Mouse (Mus musculus): ENCODE data around the gene Rps5. TPM values are rescaled to one million over a fixed set of nuclear protein-coding genes. Genes with fewer than 3 reads are reported as not detected.
"Not testable (repeated sequence)": the region's sequence is repeated elsewhere in the genome, so short reads cannot be mapped to it uniquely, and the experiment has no call there.

Gene Rps5
- total and polyA plus RNA-seq, 2 experiments from 2014 or later = 679 to 1,758 TPM

DNA sequence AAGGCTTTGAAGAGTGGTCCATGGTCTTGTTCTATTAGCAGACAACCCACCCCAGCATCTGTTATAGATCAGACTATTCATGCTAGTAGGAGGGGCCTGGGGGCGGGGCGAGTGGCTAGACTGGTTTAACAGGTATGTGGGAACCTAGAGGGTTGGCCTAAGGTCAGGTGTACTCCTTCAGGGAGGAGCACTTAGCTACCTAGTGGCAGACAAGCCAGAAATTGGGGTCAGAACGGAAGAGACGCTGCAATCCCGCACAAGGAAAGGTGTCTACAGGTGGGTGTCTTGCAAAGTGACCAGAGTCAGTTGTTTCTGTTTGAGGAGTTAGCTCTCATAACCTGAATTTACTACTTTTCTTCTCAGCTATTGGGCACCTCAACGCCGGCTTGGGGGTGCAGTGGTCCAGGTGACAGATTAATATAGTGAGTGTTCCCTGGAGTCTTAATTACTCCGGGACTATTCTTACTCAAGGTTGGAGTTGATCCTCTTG lies 5.1 kb downstream of the Rps5 start, which contains the start of gene Rnf225:
TSS of gene Rnf225 (plus strand) at position 226 of the 490 bp plus-strand sequence.
- peak; percentile 9 for DNase-seq
- ATAC-seq = 0 out of 2 replicates have a peak, but pooled peaks have one; percentile 1
- peak within 1 kb of the TSS; percentile 14; the same call in 1 of the 2 replicates for H3K4me3 ChIP-seq (ENCODE audit: low read depth, low read length)
- no peak for TF ChIP-seq CTCF (IDR thresholded peaks at IDR 0.05; ENCODE audit: low read depth)
- no peak within 1 kb of the TSS for H3K9ac ChIP-seq
- peak within 1 kb of the TSS; percentile 43 for H3K4me2 ChIP-seq (ENCODE audit: low read depth)
- H3K27ac ChIP-seq (ENCODE audit: low read depth, low read length) = no peak within 1 kb of the TSS
- WGBS = 36% methylated on average over 8 of the region's 8 CpGs
- no peaks in the 10 kb centered on the region for H3K27me3 ChIP-seq (ENCODE audit: insufficient read depth, low read length)
- no peaks in the 10 kb centered on the region for H3K9me3 ChIP-seq (ENCODE audit: low read length)
- H3K4me1 ChIP-seq (ENCODE audit: insufficient read depth) = peaks cover 7% of the 10 kb centered on the region; the same call in 1 of the 2 replicates
- H3K36me3 ChIP-seq (ENCODE audit: insufficient read depth) = peaks cover 42% of the 10 kb centered on the region

DNA sequence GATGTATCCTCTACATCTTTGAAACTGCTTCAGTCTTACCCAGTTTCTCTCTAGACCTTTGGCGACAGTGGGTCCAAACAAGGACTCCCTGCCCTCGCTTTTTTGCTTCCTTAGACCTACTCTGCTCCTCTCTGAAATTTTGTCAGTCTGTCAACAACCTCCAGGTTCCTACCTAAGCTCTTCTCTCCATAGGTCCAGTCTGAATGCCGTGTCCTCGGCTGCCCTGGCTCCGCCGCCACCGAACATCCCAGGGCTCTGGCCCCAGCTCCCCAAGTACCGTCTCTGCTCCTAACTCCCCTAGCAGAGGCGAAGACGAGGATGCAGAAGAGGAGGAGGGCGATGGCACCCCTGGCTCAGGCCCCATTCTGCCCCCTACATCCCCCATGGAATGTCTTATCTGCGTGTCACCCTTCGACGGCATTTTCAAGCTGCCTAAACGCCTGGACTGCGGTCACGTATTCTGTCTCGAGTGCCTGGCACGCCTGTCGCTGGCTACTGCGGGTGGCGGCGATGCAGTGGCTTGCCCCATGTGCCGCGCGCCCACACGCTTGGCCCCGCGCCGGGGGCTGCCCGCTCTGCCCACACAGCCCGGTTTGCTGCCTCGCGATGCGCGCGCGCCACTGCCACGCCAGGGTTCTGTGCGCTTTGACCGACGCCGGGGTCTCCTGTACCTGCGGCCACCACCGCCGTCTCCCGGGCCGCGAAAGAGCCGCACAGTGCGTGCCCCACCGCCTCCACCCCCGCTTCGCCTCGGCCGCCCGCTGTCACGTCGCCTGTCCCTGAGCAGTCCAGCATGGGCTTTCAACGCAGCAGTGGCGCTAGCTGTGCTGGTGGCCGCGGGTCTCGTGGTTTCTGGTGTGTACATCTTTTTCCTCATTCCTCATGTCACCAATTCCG lies 5.9 kb downstream of the Rps5 start:
- WGBS = 8% methylated on average over 53 of the region's 65 CpGs

DNA sequence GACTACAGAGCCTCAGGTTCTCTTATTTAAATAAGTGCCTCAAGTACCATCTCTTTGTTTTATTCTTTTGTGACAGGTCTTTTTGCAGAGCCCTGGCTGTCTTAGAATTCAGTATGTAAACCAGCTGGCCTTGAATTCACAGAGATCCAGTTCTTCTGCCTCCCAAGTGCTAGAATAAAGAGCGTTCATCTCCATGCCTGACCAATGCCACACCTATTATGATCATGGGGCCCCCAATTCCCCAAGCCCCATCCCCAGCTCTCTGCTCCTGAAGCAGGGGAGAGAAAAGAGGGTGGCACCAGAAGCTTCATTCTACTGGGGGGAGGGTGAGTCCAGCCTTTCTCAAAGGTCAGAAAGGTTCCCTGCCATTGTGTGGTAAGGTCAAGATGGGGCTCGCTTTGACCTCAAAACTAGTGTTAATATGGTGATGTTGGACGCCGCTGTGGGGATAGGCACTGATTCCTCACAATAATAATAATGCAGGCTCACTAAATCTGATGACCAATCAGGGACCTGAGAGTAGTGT lies 11.6 kb downstream of the Rps5 start:
- no peak for DNase-seq
- H3K4me3 ChIP-seq (ENCODE audit: low read depth, low read length) = no peak overlapping the region
- H3K27ac ChIP-seq (ENCODE audit: low read depth, low read length) = no peak overlapping the region
- TF ChIP-seq CTCF (IDR thresholded peaks at IDR 0.05; ENCODE audit: low read depth) = no peak
- no peak overlapping the region for H3K9ac ChIP-seq
- H3K9me3 ChIP-seq (ENCODE audit: low read length) = no peaks in the 10 kb centered on the region
- no peak for ATAC-seq
- no peaks in the 10 kb centered on the region for H3K4me1 ChIP-seq (ENCODE audit: insufficient read depth)
- 0 out of 2 replicates have a peak, but pooled peaks cover 2% of the 10 kb centered on the region for H3K36me3 ChIP-seq (ENCODE audit: insufficient read depth)
- no peaks in the 10 kb centered on the region for H3K27me3 ChIP-seq (ENCODE audit: insufficient read depth, low read length)
- 64% methylated on average over 4 of the region's 4 CpGs for WGBS
- no peak overlapping the region for H3K4me2 ChIP-seq (ENCODE audit: low read depth)

More for the DNA sequence above, 5.9 kb downstream of the Rps5 start:
- Histone ChIP-seq H3K27me3 (ENCODE audit: insufficient read depth, low read length) (no peaks in the 10 kb centered on the region), H3K9ac (no peak overlapping the region), H3K36me3 (ENCODE audit: insufficient read depth) (peaks cover 42% of the 10 kb centered on the region), H3K4me2 (ENCODE audit: low read depth) (peak overlapping the region; percentile 43), H3K27ac (ENCODE audit: low read depth, low read length) (no peak overlapping the region), H3K9me3 (ENCODE audit: low read length) (no peaks in the 10 kb centered on the region), H3K4me1 (ENCODE audit: insufficient read depth) (peaks cover 4% of the 10 kb centered on the region; the same call in 1 of the 2 replicates), H3K4me3 (ENCODE audit: low read depth, low read length) (peak overlapping the region; percentile 14; the same call in 1 of the 2 replicates)
- ATAC-seq (peak; percentile 38), DNase-seq (peak; percentile 25)
- TF ChIP-seq CTCF (IDR thresholded peaks at IDR 0.05; ENCODE audit: low read depth) = no peak

DNA sequence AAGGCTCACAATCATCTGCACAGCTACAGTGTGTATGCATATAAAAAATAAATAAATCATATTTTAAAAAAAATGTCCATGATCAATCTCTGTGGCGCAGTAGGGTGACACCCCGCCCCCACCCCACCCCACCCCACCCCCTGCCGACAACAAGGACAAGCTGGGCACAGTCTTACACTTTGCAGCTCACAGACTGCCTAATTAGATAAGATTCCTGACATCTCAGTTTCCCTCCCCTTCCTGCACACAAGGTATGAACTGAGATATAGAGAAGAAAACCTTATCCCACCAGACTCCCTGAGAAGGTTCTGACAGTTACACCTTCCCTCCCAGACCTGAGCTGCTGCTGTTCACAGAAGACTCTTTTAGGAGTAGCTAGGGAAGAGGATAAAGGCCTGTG lies 12.7 kb downstream of the Rps5 start:
- Histone ChIP-seq H3K9me3 (ENCODE audit: low read length) (no peaks in the 10 kb centered on the region), H3K4me1 (ENCODE audit: insufficient read depth) (no peaks in the 10 kb centered on the region), H3K9ac (no peak overlapping the region), H3K4me3 (ENCODE audit: low read depth, low read length) (no peak overlapping the region), H3K36me3 (ENCODE audit: insufficient read depth) (no peaks in the 10 kb centered on the region), H3K4me2 (ENCODE audit: low read depth) (no peak overlapping the region), H3K27ac (ENCODE audit: low read depth, low read length) (no peak overlapping the region), H3K27me3 (ENCODE audit: insufficient read depth, low read length) (no peaks in the 10 kb centered on the region)
- ATAC-seq = no peak
- no peak for DNase-seq
- WGBS = 76% methylated on average over 3 of the region's 3 CpGs
- TF ChIP-seq CTCF (IDR thresholded peaks at IDR 0.05; ENCODE audit: low read depth) = no peak

DNA sequence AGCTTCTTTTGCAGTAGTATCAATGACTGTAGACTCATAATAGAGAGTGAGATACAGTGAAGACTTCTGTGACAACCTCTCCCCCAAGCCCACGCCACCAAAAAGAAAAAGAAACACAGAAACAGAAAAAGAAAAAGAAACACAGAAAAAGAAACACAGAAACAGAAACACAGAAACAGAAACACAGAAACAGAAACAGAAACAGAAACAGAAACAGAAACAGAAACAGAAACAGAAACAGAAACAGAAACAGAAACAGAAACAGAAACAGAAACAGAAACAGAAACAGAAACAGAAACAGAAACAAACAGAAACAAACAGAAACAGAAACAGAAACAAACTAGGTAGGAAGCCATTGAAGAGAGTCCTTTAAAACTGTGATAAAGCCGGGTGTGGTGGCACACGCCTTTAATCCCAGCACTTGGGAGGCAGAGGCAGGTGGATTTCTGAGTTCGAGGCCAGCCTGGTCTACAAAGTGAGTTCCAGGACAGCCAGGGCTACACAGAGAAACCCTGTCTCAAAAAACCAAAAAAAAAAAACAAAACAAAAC lies 15.2 kb downstream of the Rps5 start:
- H3K4me3 ChIP-seq (ENCODE audit: low read depth, low read length); H3K4me1 ChIP-seq (ENCODE audit: insufficient read depth); H3K9ac ChIP-seq; H3K27me3 ChIP-seq (ENCODE audit: insufficient read depth, low read length); H3K9me3 ChIP-seq (ENCODE audit: low read length); H3K4me2 ChIP-seq (ENCODE audit: low read depth); H3K36me3 ChIP-seq (ENCODE audit: insufficient read depth); DNase-seq; H3K27ac ChIP-seq (ENCODE audit: low read depth, low read length); ATAC-seq: not testable (repeated sequence)
- 91% methylated on average over 4 of the region's 4 CpGs for WGBS

DNA sequence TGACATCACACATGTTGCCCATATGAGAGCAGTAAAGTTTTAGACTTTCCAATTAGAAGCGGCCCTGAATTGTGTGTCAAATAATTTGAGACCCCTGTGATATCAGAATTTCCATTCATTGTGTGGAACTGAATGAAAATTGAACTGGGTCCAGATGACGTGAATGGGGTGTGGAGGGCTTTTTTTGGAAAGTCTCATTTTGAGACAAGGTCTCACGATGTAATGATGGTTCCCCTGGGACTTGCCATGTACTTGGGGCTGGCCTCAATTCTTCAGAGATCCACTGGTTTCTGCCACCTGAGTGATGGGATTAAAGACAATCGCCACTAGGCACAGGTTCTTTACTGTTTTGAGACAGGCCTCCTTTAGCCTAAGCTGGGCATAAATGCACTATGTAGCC lies 18.5 kb downstream of the Rps5 start:
- ATAC-seq = no peak
- H3K36me3 ChIP-seq (ENCODE audit: insufficient read depth) = no peaks in the 10 kb centered on the region
- TF ChIP-seq CTCF (IDR thresholded peaks at IDR 0.05; ENCODE audit: low read depth) = no peak
- 80% methylated on average over 4 of the region's 4 CpGs for WGBS
- no peak overlapping the region for H3K27ac ChIP-seq (ENCODE audit: low read depth, low read length)
- no peak overlapping the region for H3K9ac ChIP-seq
- no peak for DNase-seq
- H3K27me3 ChIP-seq (ENCODE audit: insufficient read depth, low read length) = no peaks in the 10 kb centered on the region
- H3K4me2 ChIP-seq (ENCODE audit: low read depth) = no peak overlapping the region
- H3K4me1 ChIP-seq (ENCODE audit: insufficient read depth) = no peaks in the 10 kb centered on the region
- no peak overlapping the region for H3K4me3 ChIP-seq (ENCODE audit: low read depth, low read length)
- no peaks in the 10 kb centered on the region for H3K9me3 ChIP-seq (ENCODE audit: low read length)

DNA sequence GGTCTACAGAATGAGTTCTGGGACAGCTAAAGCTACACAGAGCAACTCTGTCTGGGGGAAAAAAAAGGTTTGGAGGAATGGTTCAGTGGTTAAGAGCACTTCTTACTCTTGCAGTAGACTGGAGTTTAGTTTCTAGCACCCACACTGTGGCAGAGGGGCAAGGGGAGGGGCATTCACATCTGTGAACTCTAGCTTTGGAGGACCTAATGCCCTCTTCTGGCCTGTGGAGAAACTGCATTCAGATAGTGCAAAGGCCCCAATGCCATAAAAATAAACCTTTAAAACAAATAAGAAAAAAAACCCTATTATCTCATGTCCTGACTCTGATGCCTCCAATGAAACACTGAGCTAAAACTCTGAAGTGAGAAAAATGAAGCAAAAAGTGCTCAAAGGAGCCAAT lies 21.4 kb downstream of the Rps5 start:
- ATAC-seq (no peak), DNase-seq (no peak)
- no peak overlapping the region for H3K4me2 ChIP-seq (ENCODE audit: low read depth)

More for the DNA sequence above, 21.4 kb downstream of the Rps5 start:
- Histone ChIP-seq H3K27me3 (ENCODE audit: insufficient read depth, low read length) (no peaks in the 10 kb centered on the region), H3K4me3 (ENCODE audit: low read depth, low read length) (no peak overlapping the region), H3K4me1 (ENCODE audit: insufficient read depth) (no peaks in the 10 kb centered on the region), H3K36me3 (ENCODE audit: insufficient read depth) (no peaks in the 10 kb centered on the region), H3K27ac (ENCODE audit: low read depth, low read length) (no peak overlapping the region), H3K9me3 (ENCODE audit: low read length) (no peaks in the 10 kb centered on the region), H3K9ac (no peak overlapping the region)
- peak; percentile 32; the same call in 1 of the 2 replicates for TF ChIP-seq CTCF (IDR thresholded peaks at IDR 0.05; ENCODE audit: low read depth)
